Mouse (Mus musculus) lung, postnatal 0 days (tissue): ENCODE measurements at regions not wholly inside any gene's neighbourhood (a gene's known extent, or its start where the extent isn't known, plus 50 kb on each side); places are given as distances from the start of the nearest gene placed in this dataset.

Experiments used
- CTCF ChIP-seq: IDR thresholded peaks from 2 replicates; pipeline ENCODE4 v1.5.1; 2016; ENCODE audit warnings: antibody characterized with exemption, mild to moderate bottlenecking
- EP300 ChIP-seq: IDR thresholded peaks from 2 replicates; pipeline ENCODE4 v1.6.1; 2016; ENCODE audit warnings: antibody characterized with exemption, mild to moderate bottlenecking, control low read depth

GRCm38 (mm10) chr16:63083256-63083655 lies 229.1 kb downstream of the Pros1 start:
- TF ChIP-seq CTCF (no peak), EP300 (no peak)
